Mouse (Mus musculus) ES-Bruce4 (cell line): ENCODE data around the gene Skp1a. TPM values are rescaled to one million over a fixed set of nuclear protein-coding genes. Genes with fewer than 3 reads are reported as not detected.

ENCODE experiments used
- H3K27ac ChIP-seq: 2 replicates; pipeline ENCODE4 v1.5.1; 2012; ENCODE audit warnings: low read length, inconsistent platforms; ENCODE audit not compliant: insufficient read depth
- H3K27me3 ChIP-seq: 2 replicates; pipeline ENCODE4 v1.6.1; 2012; ENCODE audit warnings: mild to moderate bottlenecking, low read length, inconsistent platforms; ENCODE audit not compliant: control insufficient read depth, poor library complexity, insufficient read depth, severe bottlenecking
- H3K36me3 ChIP-seq: 2 replicates; pipeline ENCODE4 v1.6.1; 2012; ENCODE audit warnings: inconsistent platforms, mild to moderate bottlenecking, low read length, moderate library complexity; ENCODE audit not compliant: control insufficient read depth, poor library complexity, insufficient read depth, severe bottlenecking
- H3K4me1 ChIP-seq: one replicate; pipeline ENCODE4 v1.8.1; 2011; ENCODE audit warnings: low read length; ENCODE audit not compliant: control insufficient read depth, insufficient read depth
- H3K4me3 ChIP-seq: 2 replicates; pipeline ENCODE4 v1.5.1; 2011; ENCODE audit warnings: low read depth, mild to moderate bottlenecking, low read length
- H3K9ac ChIP-seq: 2 replicates; pipeline ENCODE4 v1.6.1; 2012; ENCODE audit warnings: low read depth, mild to moderate bottlenecking, inconsistent platforms; ENCODE audit not compliant: poor library complexity, severe bottlenecking
- H3K9me3 ChIP-seq: replicated peaks from 2 replicates; pipeline ENCODE4 v1.6.1; 2012; ENCODE audit warnings: mild to moderate bottlenecking, low read length, inconsistent platforms; ENCODE audit not compliant: control insufficient read depth, poor library complexity, insufficient read depth, severe bottlenecking
- CTCF ChIP-seq: IDR thresholded peaks from one replicate; pipeline ENCODE4 v1.8.1; 2011; ENCODE audit warnings: low read depth, low read length
- EP300 ChIP-seq: IDR thresholded peaks from 2 replicates; pipeline ENCODE4 v1.6.1; 2011; ENCODE audit warnings: low read depth, low read length; ENCODE audit not compliant: insufficient read depth
- POLR2A ChIP-seq: IDR thresholded peaks from one replicate; pipeline ENCODE4 v1.8.1; 2011; ENCODE audit warnings: low read length; ENCODE audit not compliant: insufficient read depth
- polyA plus RNA-seq: library from polyadenylated mRNA; stranded (reverse); fragments of >200 nt; gene quantifications from 2 replicates; pipeline ENCODE4 v1.2.4, GENCODE M21; 2011; ENCODE audit warnings: low read depth; ENCODE audit not compliant: missing spikeins, insufficient read depth, insufficient read length

Skp1a gene
- polyA plus RNA-seq, 1 experiment = 680 TPM

DNA sequence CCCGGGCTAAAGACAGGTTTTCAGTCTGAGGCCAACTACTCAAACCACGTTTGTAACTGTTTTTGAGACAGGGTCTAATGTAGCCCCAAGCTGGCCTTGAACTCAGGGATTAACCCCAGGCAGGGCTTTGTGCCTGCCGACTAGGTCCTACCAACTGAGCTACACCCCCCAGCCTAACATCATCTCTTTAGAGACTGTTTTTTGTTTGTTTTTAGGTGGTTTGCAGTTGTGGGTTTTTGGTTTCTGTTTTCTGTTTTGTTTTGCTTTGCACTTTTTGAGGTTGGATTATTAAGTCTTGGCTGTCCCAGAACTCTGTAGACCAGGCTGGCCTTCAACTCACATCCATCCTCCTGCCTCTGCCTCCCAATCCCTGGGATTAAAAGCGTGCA, 42.1 kb downstream of the Skp1a start:
- Histone ChIP-seq H3K9me3 (no peaks in the 10 kb centered on the region), H3K36me3 (0 out of 2 replicates have a peak, but pooled peaks cover 5% of the 10 kb centered on the region), H3K9ac (no peak overlapping the region), H3K4me1 (peaks cover under 1% of the 10 kb centered on the region), H3K4me3 (no peak overlapping the region), H3K27ac (no peak overlapping the region), H3K27me3 (no peaks in the 10 kb centered on the region)
- TF ChIP-seq EP300 (no peak), POLR2A (no peak), CTCF (no peak)

DNA sequence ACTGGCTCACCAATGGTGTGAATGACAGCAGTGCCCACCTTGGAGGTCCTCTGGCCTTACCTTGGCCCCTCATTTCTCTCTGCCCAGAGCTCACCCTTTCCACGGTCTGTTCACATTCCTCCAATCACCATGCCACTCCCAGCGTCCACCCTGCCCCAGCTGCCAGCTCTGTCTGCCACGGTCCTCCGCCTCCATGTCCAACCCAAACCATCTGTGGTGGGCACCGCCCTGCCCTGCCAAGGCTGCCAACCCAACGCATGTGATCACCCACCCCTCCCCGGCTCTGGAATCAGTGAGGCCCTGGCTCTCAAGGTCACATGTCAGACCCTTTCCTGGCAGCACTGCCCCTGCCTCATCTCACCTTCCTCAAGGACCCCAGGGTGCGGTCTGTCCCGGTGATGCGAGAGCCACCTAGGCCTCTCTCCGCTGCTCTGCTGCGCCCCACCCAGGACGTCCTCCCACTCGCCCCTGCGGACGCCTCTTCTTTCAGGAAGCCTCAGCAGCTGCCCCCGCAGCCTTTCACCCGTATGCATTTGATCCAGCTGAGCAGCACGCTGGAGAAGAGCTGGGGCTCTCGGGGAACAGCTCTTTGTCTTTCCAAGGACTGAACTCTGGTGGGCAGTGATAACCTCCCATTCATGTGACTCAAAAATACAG, 42.8 kb downstream of the Skp1a start:
- no peak overlapping the region for H3K27ac ChIP-seq
- no peaks in the 10 kb centered on the region for H3K9me3 ChIP-seq
- H3K4me3 ChIP-seq = no peak overlapping the region
- no peak overlapping the region for H3K9ac ChIP-seq
- 0 out of 2 replicates have a peak, but pooled peaks cover 5% of the 10 kb centered on the region for H3K36me3 ChIP-seq
- H3K4me1 ChIP-seq = no peaks in the 10 kb centered on the region
- TF ChIP-seq EP300 (no peak), POLR2A (no peak), CTCF (no peak)
- no peaks in the 10 kb centered on the region for H3K27me3 ChIP-seq

DNA sequence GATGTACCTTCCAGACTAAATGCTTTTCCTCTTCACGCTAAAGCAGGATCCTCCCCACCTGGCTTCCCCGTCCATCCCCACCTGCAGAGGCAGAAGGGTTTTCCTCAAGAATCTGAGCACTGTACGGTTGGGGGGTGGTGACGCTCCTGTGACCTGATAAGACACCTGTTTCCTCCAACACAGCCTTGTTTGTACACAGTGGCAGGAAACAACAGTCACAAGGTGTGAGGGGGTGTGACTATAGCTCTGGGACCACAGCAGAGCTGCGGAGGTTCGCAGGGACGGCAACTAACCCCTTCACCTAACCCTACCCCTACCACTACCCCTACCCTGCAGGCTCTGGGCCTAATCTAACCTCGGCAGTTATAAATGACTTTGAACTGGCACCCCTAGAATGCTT, 43.6 kb downstream of the Skp1a start:
- Histone ChIP-seq H3K4me3 (no peak overlapping the region), H3K36me3 (0 out of 2 replicates have a peak, but pooled peaks cover 5% of the 10 kb centered on the region), H3K4me1 (no peaks in the 10 kb centered on the region), H3K9me3 (no peaks in the 10 kb centered on the region), H3K9ac (no peak overlapping the region), H3K27me3 (no peaks in the 10 kb centered on the region), H3K27ac (no peak overlapping the region)
- TF ChIP-seq POLR2A (no peak), EP300 (no peak), CTCF (no peak)

DNA sequence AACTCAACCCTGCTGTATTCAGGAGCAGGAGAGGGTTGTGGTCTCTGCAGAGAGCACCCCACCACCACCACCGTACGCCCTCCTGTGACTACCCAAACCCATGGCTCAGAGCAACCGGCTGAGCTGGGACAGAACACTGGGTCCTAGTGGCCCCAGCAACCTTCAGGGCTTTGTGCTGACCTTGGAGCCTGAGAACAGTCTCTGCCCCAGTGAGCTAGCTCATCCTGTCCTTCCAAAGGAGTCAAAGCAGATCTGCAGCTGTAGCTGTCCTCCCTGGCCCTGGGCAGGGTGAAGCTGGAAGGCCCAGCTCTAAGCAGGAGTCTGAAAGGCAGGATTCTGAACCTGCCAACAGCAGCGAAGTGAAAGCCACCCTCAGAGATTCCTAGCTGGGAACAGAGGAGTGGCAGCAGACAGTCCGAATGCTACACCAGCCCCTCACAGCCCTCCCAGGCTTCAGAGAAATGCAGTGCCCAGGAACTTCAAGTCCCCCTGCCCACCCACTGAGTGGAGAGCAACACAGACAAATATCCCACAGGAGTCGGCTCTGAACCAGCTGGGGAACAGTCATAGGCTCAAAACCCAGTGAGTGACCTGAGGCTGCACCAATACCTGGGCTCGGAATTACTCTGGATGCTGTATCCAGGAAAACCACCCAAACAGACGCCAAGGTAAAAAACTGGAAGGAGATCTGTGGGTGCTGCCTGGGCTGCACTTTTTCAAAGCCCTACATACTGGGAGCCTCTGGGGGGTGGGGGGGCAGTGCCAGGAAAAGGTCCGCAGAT, 44.2 kb downstream of the Skp1a start:
- no peak for TF ChIP-seq CTCF
- TF ChIP-seq EP300 = no peak
- no peak for TF ChIP-seq POLR2A
- Histone ChIP-seq H3K9me3 (no peaks in the 10 kb centered on the region), H3K4me3 (no peak overlapping the region), H3K27me3 (no peaks in the 10 kb centered on the region), H3K36me3 (0 out of 2 replicates have a peak, but pooled peaks cover 5% of the 10 kb centered on the region), H3K9ac (no peak overlapping the region), H3K4me1 (no peaks in the 10 kb centered on the region), H3K27ac (no peak overlapping the region)

DNA sequence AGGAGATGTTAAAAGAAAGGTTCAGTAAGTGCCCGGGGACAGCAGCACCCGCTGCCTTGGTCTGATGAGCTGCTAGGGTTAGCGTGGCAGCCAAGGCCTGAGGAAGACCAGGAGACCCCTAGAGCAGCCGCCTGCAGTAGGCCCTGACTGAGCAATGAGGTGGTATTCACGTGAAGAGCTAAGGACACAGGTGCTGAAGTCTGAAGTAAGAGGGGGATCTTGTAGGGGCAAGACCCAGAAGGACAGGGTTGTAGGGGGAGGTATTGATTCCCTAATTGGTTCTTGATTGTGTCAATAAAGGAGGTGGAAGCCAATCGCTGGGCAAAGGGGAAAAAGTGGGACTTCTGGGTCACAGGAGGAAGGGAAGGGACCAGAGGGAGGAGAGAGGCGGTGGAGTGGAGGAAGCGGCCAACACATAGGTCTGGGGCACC, 45.2 kb downstream of the Skp1a start:
- 0 out of 2 replicates have a peak, but pooled peaks cover 5% of the 10 kb centered on the region for H3K36me3 ChIP-seq
- H3K4me3 ChIP-seq = no peak overlapping the region
- H3K9ac ChIP-seq = no peak overlapping the region
- TF ChIP-seq POLR2A = no peak
- no peaks in the 10 kb centered on the region for H3K9me3 ChIP-seq
- H3K27ac ChIP-seq = no peak overlapping the region
- no peaks in the 10 kb centered on the region for H3K4me1 ChIP-seq
- H3K27me3 ChIP-seq = no peaks in the 10 kb centered on the region

DNA sequence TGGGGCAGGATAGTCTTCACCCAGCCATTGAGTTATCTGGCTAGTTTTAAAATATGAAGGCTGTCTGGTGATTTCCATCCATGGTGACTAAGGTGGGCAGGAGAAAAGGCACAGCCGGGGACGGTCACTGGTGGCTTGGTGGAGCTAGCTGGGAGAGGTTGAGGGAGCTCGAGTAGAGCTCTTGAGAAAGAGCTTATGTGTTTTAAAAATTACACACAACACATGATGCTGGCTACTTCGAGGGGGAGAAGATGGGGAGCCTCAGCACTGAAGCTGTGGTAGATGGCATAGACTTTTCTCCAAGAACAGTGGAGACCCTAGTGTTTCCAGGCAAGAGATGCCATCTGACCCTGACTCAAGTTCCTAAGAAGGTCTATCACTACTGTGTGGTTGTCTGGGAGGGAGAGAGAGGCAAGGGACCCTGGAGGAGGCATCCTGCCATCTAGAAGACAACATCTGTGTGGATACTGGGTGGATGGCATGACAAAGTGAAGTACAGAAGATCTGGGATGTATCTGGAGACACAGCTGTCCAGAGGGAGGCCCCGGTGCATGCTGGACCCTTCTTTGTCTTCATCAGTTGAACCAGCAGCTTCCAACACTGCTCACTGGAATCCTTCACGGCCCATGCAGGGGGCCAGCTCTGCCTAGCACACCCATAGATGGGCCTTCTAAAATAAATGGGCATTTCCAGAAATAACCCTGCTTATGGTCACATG, 45.8 kb downstream of the Skp1a start:
- H3K9me3 ChIP-seq = no peaks in the 10 kb centered on the region
- 0 out of 2 replicates have a peak, but pooled peaks cover 5% of the 10 kb centered on the region for H3K36me3 ChIP-seq
- no peak overlapping the region for H3K4me3 ChIP-seq
- H3K27me3 ChIP-seq = no peaks in the 10 kb centered on the region
- H3K27ac ChIP-seq = no peak overlapping the region
- no peaks in the 10 kb centered on the region for H3K4me1 ChIP-seq
- TF ChIP-seq POLR2A (no peak), CTCF (no peak), EP300 (no peak)
- no peak overlapping the region for H3K9ac ChIP-seq
